Mouse (Mus musculus) thymus, adult 2 months (tissue): ENCODE results near the gene Cym.

Source experiments
- CTCF ChIP-seq: fragments of 200-500 bp; IDR thresholded peaks from 2 replicates; pipeline ENCODE4 v1.5.1; 2012; ENCODE audit warnings: mild to moderate bottlenecking, control low read depth, low read length, moderate library complexity, borderline replicate concordance; ENCODE audit not compliant: control insufficient read depth, poor library complexity, insufficient read depth; ENCODE audit errors: extremely low read depth
- POLR2A ChIP-seq: fragments of 200-500 bp; IDR thresholded peaks from 2 replicates; pipeline ENCODE4 v1.6.1; 2012; ENCODE audit warnings: mild to moderate bottlenecking, low read length, control low read depth, moderate library complexity; ENCODE audit not compliant: control insufficient read depth, poor library complexity, insufficient read depth; ENCODE audit errors: extremely low read depth

DNA sequence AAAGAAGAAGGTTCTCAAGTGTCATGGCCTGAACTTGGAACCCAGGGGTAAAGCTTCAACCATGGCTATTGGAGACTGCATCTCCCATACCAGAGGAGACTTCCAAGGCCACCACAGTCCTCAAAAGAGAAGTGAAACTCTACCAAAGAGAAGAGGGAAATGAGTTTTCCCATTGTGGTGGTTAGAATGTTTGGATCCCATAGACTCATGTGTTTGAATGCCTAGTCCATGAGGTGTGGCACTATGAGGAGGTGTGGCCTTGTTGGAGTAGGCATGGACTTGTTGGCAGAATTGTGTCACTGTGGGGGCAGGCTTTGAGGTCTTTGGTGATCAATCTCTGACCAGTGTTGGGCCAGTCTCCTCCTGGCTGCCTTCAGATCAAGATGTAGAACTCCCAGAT lies 16.4 kb downstream of the Cym start:
- TF ChIP-seq CTCF: no peak
- no peak for TF ChIP-seq POLR2A
